Mouse (Mus musculus): ENCODE measurements at regions not wholly inside any gene's neighbourhood (a gene's known extent, or its start where the extent isn't known, plus 50 kb on each side); places are given as distances from the start of the nearest gene placed in this dataset.

DNA sequence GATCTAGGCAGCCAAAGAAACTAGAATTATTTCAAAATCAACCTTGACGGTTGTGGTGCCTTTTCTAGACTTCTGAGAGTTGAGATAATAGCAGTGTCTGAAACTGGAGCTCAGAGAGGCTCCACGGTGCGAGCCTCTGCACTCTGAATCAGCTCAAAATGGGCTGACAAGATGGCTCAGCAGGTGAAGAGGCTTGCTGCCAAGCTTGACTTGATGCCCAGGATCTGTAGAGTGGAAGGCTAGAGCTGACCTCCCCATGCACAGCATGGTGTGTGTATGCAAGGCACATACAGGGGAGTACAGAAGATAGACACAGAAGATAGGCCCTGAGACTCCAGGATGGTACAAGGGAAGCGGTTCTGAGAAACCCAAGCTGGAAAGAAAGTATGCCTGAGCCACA, 100.5 kb upstream of the Ubr2 start:
- TF ChIP-seq POLR2A (IDR thresholded peaks at IDR 0.05; ENCODE audit: control insufficient read depth, extremely low read depth, insufficient read depth, low read length, poor library complexity) (no peak), CTCF (IDR thresholded peaks at IDR 0.05; ENCODE audit: borderline replicate concordance, control insufficient read depth, extremely low read depth, insufficient read depth, low read length, poor library complexity) (no peak)

Data from thymus, adult 2 months (tissue).